Mouse (Mus musculus) heart, postnatal 10 days (tissue): ENCODE measurements around the gene Traf1. TPM values are rescaled to one million over a fixed set of nuclear protein-coding genes. Genes with fewer than 3 reads are reported as not detected.

Source experiments
- DNase-seq, 2 experiments: peaks; one replicate each; pipeline ENCODE4 v3.0.0; 2021
- intact Hi-C: fragments of 180-260 bp; cut with DNase I; formaldehyde crosslinking; loops from one replicate; pipeline ENCODE4 v1.15.1; 2025
- total RNA-seq, 2 experiments: library from RNA; stranded (reverse); gene quantifications; 2 replicates each; pipeline ENCODE4 v1.2.3; 2021

Traf1 gene
- total RNA-seq, 2 experiments from 2014 or later, result 1.3 to 1.8 TPM

DNA sequence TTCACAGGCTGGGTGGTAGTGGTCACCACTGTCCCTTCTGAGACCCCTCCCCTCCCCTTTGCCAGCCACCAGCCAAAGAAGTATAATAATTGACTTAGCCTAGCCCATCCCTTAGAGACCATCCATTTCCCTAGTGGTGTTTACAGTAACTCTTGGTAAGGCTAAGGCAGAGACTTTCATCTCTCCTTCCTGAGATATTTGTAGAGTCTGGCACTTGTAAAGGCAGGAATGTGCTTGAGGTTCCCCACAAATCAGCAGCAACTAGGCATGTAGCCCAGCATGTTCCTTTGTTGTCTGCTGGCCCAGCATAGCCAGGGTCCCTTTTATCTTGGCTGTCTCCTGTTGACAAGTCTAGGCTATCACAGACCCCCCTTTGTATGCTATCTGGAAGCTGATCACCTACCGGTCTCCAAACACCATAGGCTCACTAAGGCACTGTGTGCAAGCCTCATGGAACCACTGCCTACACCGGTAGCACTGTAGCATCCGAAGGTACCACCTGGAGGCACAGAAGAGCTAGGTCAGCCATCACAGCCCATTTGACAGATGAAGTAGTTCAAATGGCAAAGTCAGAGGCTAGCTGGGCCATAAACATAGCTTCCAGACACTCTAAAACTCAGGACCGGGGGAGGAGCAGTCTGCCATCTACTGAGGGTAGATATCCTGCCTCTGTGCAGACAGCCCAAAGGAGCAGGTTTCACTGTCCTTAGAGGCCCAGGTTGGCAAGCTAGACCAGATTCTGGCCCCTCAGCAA is 57.7 kb downstream of the Traf1 start:
- intact Hi-C loops, result loop anchor here (2.0 to 5.0 kb wide), 2 partner anchors 29 to 63 kb away; partner anchors contain the start of genes Cutal and Psmd5
- no peak for DNase-seq

DNA sequence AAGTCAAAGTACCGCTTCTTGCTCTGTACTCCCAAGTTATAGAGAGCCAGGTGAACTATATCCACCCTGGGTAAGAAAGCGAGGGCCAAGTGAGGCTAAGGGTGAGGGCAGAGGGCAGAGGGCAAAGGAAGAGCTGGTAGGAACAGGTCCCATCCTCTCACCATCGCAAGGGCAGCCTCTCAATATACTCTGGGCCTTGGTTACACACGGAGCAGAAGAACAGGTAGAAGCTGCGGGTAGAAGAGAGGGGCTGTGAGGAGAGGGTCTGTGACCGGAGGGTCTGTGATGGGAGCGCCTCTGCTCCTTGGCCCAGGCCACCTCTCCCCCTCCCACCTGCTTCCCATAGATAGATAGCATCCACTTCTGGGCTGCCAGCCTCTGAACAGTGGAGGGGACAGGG is 58.4 kb downstream of the Traf1 start:
- intact Hi-C loops, result loop anchor here (5.0 kb wide), 1 partner anchor 64 kb away; no protein-coding TSS in a partner anchor

DNA sequence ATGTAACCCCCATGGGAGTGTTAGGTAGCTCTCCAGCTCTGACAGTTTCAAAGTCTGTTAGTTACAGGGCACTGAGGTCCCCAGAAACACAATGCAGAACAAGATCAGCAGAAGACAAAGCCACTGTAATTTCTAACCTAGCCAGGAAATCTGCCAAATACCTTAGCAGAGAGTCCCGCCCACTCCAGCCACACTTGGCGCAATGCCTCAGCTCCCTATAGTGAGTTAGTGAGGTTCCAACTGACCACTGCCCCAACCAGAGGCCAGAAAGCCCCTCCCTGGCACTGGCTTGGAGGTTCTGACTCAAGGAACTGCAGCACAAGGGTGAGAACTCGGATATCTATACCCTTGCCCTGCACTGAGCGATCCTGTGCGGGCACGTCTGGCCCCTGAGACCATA is 58.8 kb downstream of the Traf1 start:
- intact Hi-C loops, result loop anchor here (5.0 kb wide), 1 partner anchor 65 kb away; no protein-coding TSS in a partner anchor
- no peak for DNase-seq

More for the DNA sequence above, 58.4 kb downstream of the Traf1 start:
- DNase-seq, result no peak

GRCm38 (mm10) chr2:34901726-34902125 is 59.8 kb downstream of the Traf1 start:
- intact Hi-C loops, result loop anchor here (5.0 kb wide), 1 partner anchor 66 kb away; no protein-coding TSS in a partner anchor
- no peak for DNase-seq

GRCm38 (mm10) chr2:34900412-34900811 is 61.2 kb downstream of the Traf1 start:
- intact Hi-C loops, result loop anchor here (5.0 kb wide), 1 partner anchor 67 kb away; no protein-coding TSS in a partner anchor
- no peak for DNase-seq

GRCm38 (mm10) chr2:34899682-34900081 is 61.9 kb downstream of the Traf1 start:
- intact Hi-C loops, result loop anchor here (5.0 kb wide), 1 partner anchor 68 kb away; no protein-coding TSS in a partner anchor
- DNase-seq, result no peak

GRCm38 (mm10) chr2:34897820-34898219 is 63.8 kb downstream of the Traf1 start:
- intact Hi-C loops, result no loop called here
- peak in 1 of 2 experiments; percentile 55 for DNase-seq

DNA sequence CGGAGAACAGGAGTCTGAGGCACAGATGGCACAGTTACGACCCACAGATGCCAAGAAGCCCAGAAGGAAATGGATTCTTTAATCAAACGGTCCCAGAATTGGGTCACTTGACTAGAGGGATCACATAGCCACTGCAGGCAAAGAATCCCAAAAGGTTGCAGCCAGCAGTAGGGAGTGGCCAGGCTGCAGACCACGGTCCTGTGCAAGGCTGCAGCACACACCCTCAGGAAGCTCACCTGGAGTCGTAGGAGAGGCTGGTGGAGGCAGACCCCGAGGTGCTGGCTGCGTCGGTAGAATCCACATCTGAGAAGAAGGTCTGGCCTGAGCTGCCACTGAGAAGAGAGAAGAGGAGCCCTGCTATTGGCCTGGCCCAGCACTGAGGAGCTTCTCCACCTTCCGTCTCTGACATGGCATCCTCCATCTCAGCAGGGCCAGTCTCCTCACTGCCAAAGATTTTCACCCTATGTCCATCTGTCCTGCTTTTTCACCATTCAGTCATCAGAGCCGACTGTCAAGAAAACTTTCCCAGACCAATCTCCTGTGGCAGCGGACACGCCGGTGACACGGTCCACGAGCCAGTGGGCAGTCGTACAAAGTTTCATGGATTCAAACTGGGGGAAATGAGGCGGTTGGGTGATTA is 64.6 kb downstream of the Traf1 start:
- no peak for DNase-seq
- intact Hi-C loops, result no loop called here

DNA sequence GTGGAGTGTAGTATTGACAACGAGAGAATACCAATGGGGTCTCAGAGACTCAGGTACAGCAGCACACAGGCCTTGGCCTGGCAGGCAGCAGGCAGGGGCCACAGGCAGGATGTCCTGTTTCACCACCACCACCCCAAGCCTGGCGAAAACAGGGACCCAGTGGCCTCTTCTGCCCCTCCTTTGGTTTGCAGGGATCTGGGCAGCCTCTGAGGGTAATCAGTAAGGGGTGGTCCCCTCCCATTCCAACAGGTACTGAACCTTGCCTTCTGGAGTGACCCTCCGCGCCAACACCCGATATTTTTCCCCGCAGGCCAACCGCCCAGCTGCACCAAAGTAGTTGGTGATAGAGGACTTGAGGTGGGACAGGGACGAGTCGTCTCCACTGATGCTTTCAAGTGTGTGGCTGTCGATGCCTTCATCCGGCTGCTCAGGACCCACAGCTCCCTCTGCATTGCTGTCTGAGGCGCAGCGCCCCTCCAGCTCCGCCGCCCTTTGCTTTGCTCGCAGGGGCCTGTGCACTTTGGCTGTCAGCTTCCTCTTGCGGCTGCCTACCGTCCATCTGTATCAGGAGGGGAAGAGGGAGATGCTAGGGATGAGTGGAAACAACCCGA is 66.0 kb downstream of the Traf1 start:
- intact Hi-C loops, result no loop called here
- no peak for DNase-seq

DNA sequence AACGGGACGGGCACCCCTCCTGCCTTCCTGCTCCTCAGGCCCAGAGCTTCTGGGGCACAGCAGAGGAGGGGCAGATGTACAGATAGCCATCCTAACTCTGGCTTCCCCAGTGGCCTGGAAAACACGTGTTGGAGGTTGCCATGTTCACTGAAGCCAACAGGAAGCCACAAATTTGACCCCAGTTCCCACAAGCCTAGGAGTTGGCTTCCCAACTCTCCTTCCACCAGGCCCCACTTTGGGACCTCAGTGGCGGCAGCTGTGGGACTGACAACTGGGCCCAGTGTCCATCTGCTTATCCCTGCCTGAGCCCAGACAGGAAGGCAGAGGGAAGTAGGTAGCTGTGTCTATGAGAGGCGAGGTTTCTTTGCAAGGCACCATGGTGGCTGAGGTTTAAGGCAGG is 67.6 kb downstream of the Traf1 start:
- intact Hi-C loops, result no loop called here
- DNase-seq, result no peak

Other genes starting within 250 kb of the Traf1 start
- 10 to 100 TPM; 45.7 to 48.1 TPM for gene Gapvd1, start 206.5 kb downstream of the Traf1 start, total RNA-seq
- gene Hspa5, start 189.8 kb downstream of the Traf1 start, total RNA-seq, result 100 to 1,000 TPM; 390 to 403 TPM
- 10 to 100 TPM; 13.0 to 16.7 TPM for gene Rabepk, start 161.9 kb downstream of the Traf1 start, total RNA-seq
- gene Fbxw2, start 135.5 kb downstream of the Traf1 start, total RNA-seq, result 10 to 100 TPM; 56.1 to 62.8 TPM
- gene Gm34653, start 128.8 kb downstream of the Traf1 start, total RNA-seq, result not detected
- under 1 TPM; 0.31 to 0.77 TPM for gene Cutal, start 87.4 kb downstream of the Traf1 start, total RNA-seq
- gene Psmd5, start 86.8 kb downstream of the Traf1 start, total RNA-seq, result 10 to 100 TPM; 15.7 to 18.6 TPM
- 1 to 10 TPM; 3.5 to 3.8 TPM for gene Phf19, start 47.7 kb downstream of the Traf1 start, total RNA-seq
- not detected for gene Hc, start 99.7 kb upstream of the Traf1 start, total RNA-seq
- gene AI182371, start 139.8 kb upstream of the Traf1 start, total RNA-seq, result under 1 TPM in 1 of 2 experiments, not detected in 1; 0.52 TPM
- 10 to 100 TPM; 11.6 to 11.8 TPM for gene Cntrl, start 147.7 kb upstream of the Traf1 start, total RNA-seq
- 100 to 1,000 TPM; 154 to 160 TPM for gene Rab14, start 239.3 kb upstream of the Traf1 start, total RNA-seq